Mouse (Mus musculus): ENCODE results near the gene Xlr4c. TPM values are rescaled to one million over a fixed set of nuclear protein-coding genes. Genes with fewer than 3 reads are reported as not detected.
"Not testable (repeated sequence)": the region's sequence is repeated elsewhere in the genome, so short reads cannot be mapped to it uniquely, and the experiment has no call there.

The Xlr4c gene
- polyA plus RNA-seq, 1 experiment from 2014 or later = 0.35 TPM

DNA sequence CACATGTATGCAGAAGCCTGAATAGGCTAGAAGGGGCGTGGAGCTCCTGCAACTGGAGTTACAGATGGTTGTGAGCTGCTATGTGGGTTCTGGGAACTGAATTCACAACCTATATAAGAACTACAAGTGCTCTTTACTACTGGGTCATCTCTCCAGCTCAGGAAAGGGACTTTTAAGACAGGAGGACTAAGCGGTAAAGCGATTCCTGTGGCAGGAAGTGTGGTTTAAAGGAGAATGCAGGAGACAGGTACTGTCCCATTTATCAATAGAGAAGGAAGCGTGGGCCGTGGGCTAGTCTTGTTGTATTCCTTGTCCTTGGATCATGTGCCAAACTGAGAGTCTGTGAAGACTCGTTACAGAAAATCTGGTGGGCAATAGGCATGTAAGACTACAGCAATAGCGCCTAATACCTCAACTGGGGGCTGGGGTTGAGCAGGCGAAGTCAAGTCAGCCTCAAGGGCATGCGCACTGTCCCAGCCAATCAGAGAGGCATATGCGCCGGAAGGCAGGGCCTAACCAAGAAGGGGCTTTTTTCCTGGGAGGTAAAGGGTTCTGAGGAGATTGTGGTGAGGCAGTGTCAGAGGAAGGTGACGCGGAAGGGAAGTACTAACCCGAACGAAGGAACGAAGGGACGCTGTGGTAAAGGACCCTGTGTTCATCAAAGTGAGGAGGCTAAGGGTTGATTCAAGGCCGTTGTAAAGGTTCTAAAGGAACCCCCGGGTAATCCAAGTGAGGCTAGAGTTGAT is 28.9 kb downstream of the Xlr4c start, which contains the start of gene Xlr4b:
Xlr4b (plus strand) TSS at position 515 of the 746 bp plus-strand sequence.
- H3K4me3 ChIP-seq (ENCODE audit: control insufficient read depth in 1 of 2, insufficient read depth in 1 of 2, low read depth in 1 of 2, low read length in 2 of 2); H3K9me3 ChIP-seq (ENCODE audit: control insufficient read depth, low read length); H3K9ac ChIP-seq (ENCODE audit: low read length); H3K27ac ChIP-seq (replicated peaks in 1 of 2; ENCODE audit: control insufficient read depth in 1 of 2, insufficient read depth in 1 of 2, low read depth in 2 of 2, low read length in 2 of 2); H3K4me2 ChIP-seq (ENCODE audit: low read length); H3K36me3 ChIP-seq (ENCODE audit: control insufficient read depth, insufficient read depth, low read length); ATAC-seq (ENCODE audit: insufficient number of reproducible peaks, insufficient read depth, low FRiP score, low read depth); H3K27me3 ChIP-seq (ENCODE audit: control insufficient read depth, insufficient read depth, low read length); H3K4me1 ChIP-seq (ENCODE audit: control insufficient read depth in 2 of 2, insufficient read depth in 2 of 2, low read length in 2 of 2): not testable (repeated sequence)
- WGBS = 72% methylated on average over 10 of the region's 19 CpGs

DNA sequence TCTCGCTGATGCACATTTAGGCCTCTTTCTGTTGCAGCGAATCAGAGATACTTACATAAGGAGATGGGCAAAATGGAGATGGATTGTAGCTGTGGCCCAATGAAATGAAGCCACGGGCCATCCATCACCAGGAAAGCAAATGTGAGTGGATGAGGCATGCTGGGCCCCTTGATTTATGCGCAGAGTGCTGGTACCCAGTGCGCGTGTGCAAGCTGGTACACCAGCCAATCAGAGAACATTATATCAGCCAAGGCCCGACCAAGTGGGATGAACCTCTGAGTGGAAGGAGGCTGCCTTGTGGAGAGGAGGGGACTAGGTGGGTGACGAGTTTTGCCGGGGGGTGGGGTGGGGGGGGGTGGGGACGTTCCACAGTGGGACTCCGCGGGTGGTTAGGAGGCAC is 51.0 kb downstream of the Xlr4c start, which contains the start of gene Xlr3b:
Xlr3b (plus strand) TSS at position 274 of the 400 bp plus-strand sequence.
- not testable (repeated sequence) for H3K36me3 ChIP-seq (ENCODE audit: control insufficient read depth, insufficient read depth, low read length); H3K4me2 ChIP-seq (ENCODE audit: low read length); H3K4me3 ChIP-seq (ENCODE audit: control insufficient read depth in 1 of 2, insufficient read depth in 1 of 2, low read depth in 1 of 2, low read length in 2 of 2); ATAC-seq (ENCODE audit: insufficient number of reproducible peaks, insufficient read depth, low FRiP score, low read depth); H3K9ac ChIP-seq (ENCODE audit: low read length); H3K4me1 ChIP-seq (ENCODE audit: control insufficient read depth in 2 of 2, insufficient read depth in 2 of 2, low read length in 2 of 2); H3K27ac ChIP-seq (replicated peaks in 1 of 2; ENCODE audit: control insufficient read depth in 1 of 2, insufficient read depth in 1 of 2, low read depth in 2 of 2, low read length in 2 of 2); H3K9me3 ChIP-seq (ENCODE audit: control insufficient read depth, low read length); H3K27me3 ChIP-seq (ENCODE audit: control insufficient read depth, insufficient read depth, low read length)
- 74% methylated on average over 12 of the region's 12 CpGs for WGBS

Other genes with a start within 250 kb of the Xlr4c start
- gene Pnma5, start 206.0 kb downstream of the Xlr4c start, polyA plus RNA-seq (2014; fragmentation: Nextera tagmentation; extraction: Ambion mirVana) = 0.11 TPM in 1 of 2 replicates, not detected in the other
- not detected in 2 replicates for gene Pnma3, start 178.3 kb downstream of the Xlr4c start, polyA plus RNA-seq (2014; fragmentation: Nextera tagmentation; extraction: Ambion mirVana)
- 1.8 TPM in 1 of 2 replicates, not detected in the other for gene Xlr4a, start 160.7 kb downstream of the Xlr4c start, polyA plus RNA-seq (2014; fragmentation: Nextera tagmentation; extraction: Ambion mirVana)
- 1.4 TPM in 2 replicates for gene Xlr3a, start 146.0 kb downstream of the Xlr4c start, polyA plus RNA-seq (2014; fragmentation: Nextera tagmentation; extraction: Ambion mirVana)
- gene Gm14685, start 126.1 kb downstream of the Xlr4c start, polyA plus RNA-seq (2014; fragmentation: Nextera tagmentation; extraction: Ambion mirVana) = not detected in 2 replicates
- gene Xlr5b, start 94.3 kb downstream of the Xlr4c start, polyA plus RNA-seq (2014; fragmentation: Nextera tagmentation; extraction: Ambion mirVana) = not detected in 2 replicates
- gene DXBay18, start 93.7 kb downstream of the Xlr4c start, polyA plus RNA-seq (2014; fragmentation: Nextera tagmentation; extraction: Ambion mirVana) = not detected in 2 replicates
- not detected in 2 replicates for gene Spin2d, start 66.1 kb downstream of the Xlr4c start, polyA plus RNA-seq (2014; fragmentation: Nextera tagmentation; extraction: Ambion mirVana)
- gene Xlr3b, start 50.9 kb downstream of the Xlr4c start, polyA plus RNA-seq (2014; fragmentation: Nextera tagmentation; extraction: Ambion mirVana) = 2.7 and 11.9 TPM in 2 replicates
- 0.26 and 2.3 TPM in 2 replicates for gene Xlr4b, start 28.8 kb downstream of the Xlr4c start, polyA plus RNA-seq (2014; fragmentation: Nextera tagmentation; extraction: Ambion mirVana)
- 9.4 and 10.0 TPM in 2 replicates for gene F8a, start 14.8 kb downstream of the Xlr4c start, polyA plus RNA-seq (2014; fragmentation: Nextera tagmentation; extraction: Ambion mirVana)
- gene Xlr3c, start 22.3 kb upstream of the Xlr4c start, polyA plus RNA-seq (2014; fragmentation: Nextera tagmentation; extraction: Ambion mirVana) = not detected in 2 replicates
- gene Xlr5a, start 49.8 kb upstream of the Xlr4c start, polyA plus RNA-seq (2014; fragmentation: Nextera tagmentation; extraction: Ambion mirVana) = 0.14 TPM in 1 of 2 replicates, not detected in the other
- not detected in 2 replicates for gene Xlr5c, start 49.8 kb upstream of the Xlr4c start, polyA plus RNA-seq (2014; fragmentation: Nextera tagmentation; extraction: Ambion mirVana)
- not detected in 2 replicates for gene Gm45015, start 93.7 kb upstream of the Xlr4c start, polyA plus RNA-seq (2014; fragmentation: Nextera tagmentation; extraction: Ambion mirVana)
- 10.2 and 11.0 TPM in 2 replicates for gene Zfp275, start 99.5 kb upstream of the Xlr4c start, polyA plus RNA-seq (2014; fragmentation: Nextera tagmentation; extraction: Ambion mirVana)
- gene Gm18336, start 155.6 kb upstream of the Xlr4c start, polyA plus RNA-seq (2014; fragmentation: Nextera tagmentation; extraction: Ambion mirVana) = not detected in 2 replicates
- gene Zfp92, start 168.0 kb upstream of the Xlr4c start, polyA plus RNA-seq (2014; fragmentation: Nextera tagmentation; extraction: Ambion mirVana) = not detected in 2 replicates
- not detected in 2 replicates for gene Trex2, start 192.2 kb upstream of the Xlr4c start, polyA plus RNA-seq (2014; fragmentation: Nextera tagmentation; extraction: Ambion mirVana)
- 42.0 and 43.2 TPM in 2 replicates for gene Haus7, start 215.9 kb upstream of the Xlr4c start, polyA plus RNA-seq (2014; fragmentation: Nextera tagmentation; extraction: Ambion mirVana)
- gene Bgn, start 240.5 kb upstream of the Xlr4c start, polyA plus RNA-seq (2014; fragmentation: Nextera tagmentation; extraction: Ambion mirVana) = 111 and 130 TPM in 2 replicates